Mouse (Mus musculus): Measurements from ENCODE around the gene Opcml. TPM values are rescaled to one million over a fixed set of nuclear protein-coding genes. Genes with fewer than 3 reads are reported as not detected.

The Opcml gene
- total RNA-seq, 2 experiments from 2014 or later: 365 to 394 TPM

- DNase-seq (ENCODE audit: low spot score in 2 of 2): no peak
- intact Hi-C loops (cut with DNase I): no loop called here
Observed at GRCm38 (mm10) chr9:28440192-28440795, 649.7 kb downstream of the Opcml start.

- DNase-seq (ENCODE audit: low spot score in 2 of 2): no peak
- intact Hi-C loops (cut with DNase I): no loop called here
Observed at GRCm38 (mm10) chr9:28444485-28444884, 653.9 kb downstream of the Opcml start.

- no peak for DNase-seq (ENCODE audit: low spot score in 2 of 2)
- intact Hi-C loops (cut with DNase I): no loop called here
Observed at GRCm38 (mm10) chr9:28444972-28445371, 654.4 kb downstream of the Opcml start.

- intact Hi-C loops (cut with DNase I): no loop called here
- DNase-seq (ENCODE audit: low spot score in 2 of 2): no peak
Observed at GRCm38 (mm10) chr9:28445863-28446262, 655.3 kb downstream of the Opcml start.

- intact Hi-C loops (cut with DNase I): no loop called here
- peak in 1 of 2 experiments; percentile 38 for DNase-seq (ENCODE audit: low spot score in 2 of 2)
Observed at GRCm38 (mm10) chr9:28446278-28447064, 655.9 kb downstream of the Opcml start.

GRCm38 (mm10) chr9:28452509-28452908 is 661.9 kb downstream of the Opcml start:
- intact Hi-C loops (cut with DNase I): no loop called here
- DNase-seq (ENCODE audit: low spot score in 2 of 2): no peak

GRCm38 (mm10) chr9:28453062-28453461 is 662.5 kb downstream of the Opcml start:
- intact Hi-C loops (cut with DNase I): no loop called here
- DNase-seq (ENCODE audit: low spot score in 2 of 2): no peak

- intact Hi-C loops (cut with DNase I): no loop called here
- no peak for DNase-seq (ENCODE audit: low spot score in 2 of 2)
Observed at GRCm38 (mm10) chr9:28457982-28458770, 667.6 kb downstream of the Opcml start.

- intact Hi-C loops (cut with DNase I): no loop called here
- no peak for DNase-seq (ENCODE audit: low spot score in 2 of 2)
Observed at GRCm38 (mm10) chr9:28463622-28464021, 673.0 kb downstream of the Opcml start.

- intact Hi-C loops (cut with DNase I): no loop called here
- DNase-seq (ENCODE audit: low spot score in 2 of 2): peak in 1 of 2 experiments; percentile 40
Observed at GRCm38 (mm10) chr9:28469419-28469818, 678.8 kb downstream of the Opcml start.

GRCm38 (mm10) chr9:28471501-28471900 is 680.9 kb downstream of the Opcml start:
- intact Hi-C loops (cut with DNase I): no loop called here
- DNase-seq (ENCODE audit: low spot score in 2 of 2): no peak

GRCm38 (mm10) chr9:28474586-28474985 is 684.0 kb downstream of the Opcml start:
- peak in 1 of 2 experiments; percentile 25 for DNase-seq (ENCODE audit: low spot score in 2 of 2)
- intact Hi-C loops (cut with DNase I): no loop called here

- DNase-seq (ENCODE audit: low spot score in 2 of 2): no peak
- intact Hi-C loops (cut with DNase I): no loop called here
Observed at GRCm38 (mm10) chr9:28481261-28481660, 690.7 kb downstream of the Opcml start.

GRCm38 (mm10) chr9:28488499-28488898 is 697.9 kb downstream of the Opcml start:
- DNase-seq (ENCODE audit: low spot score in 2 of 2): peak; percentile 12 to 31
- intact Hi-C loops (cut with DNase I): no loop called here

GRCm38 (mm10) chr9:28489828-28490227 is 699.3 kb downstream of the Opcml start:
- intact Hi-C loops (cut with DNase I): no loop called here
- no peak for DNase-seq (ENCODE audit: low spot score in 2 of 2)

GRCm38 (mm10) chr9:28490410-28490809 is 699.8 kb downstream of the Opcml start:
- DNase-seq (ENCODE audit: low spot score in 2 of 2): no peak
- intact Hi-C loops (cut with DNase I): no loop called here

- intact Hi-C loops (cut with DNase I): loop anchor here (10.0 kb wide), 1 partner anchor 165 kb away; no protein-coding TSS in a partner anchor
- peak; percentile 37 to 65 for DNase-seq (ENCODE audit: low spot score in 2 of 2)
Observed at GRCm38 (mm10) chr9:28499841-28500794, 709.5 kb downstream of the Opcml start.

- intact Hi-C loops (cut with DNase I): no loop called here
- peak in 1 of 2 experiments; percentile 28 for DNase-seq (ENCODE audit: low spot score in 2 of 2)
Observed at GRCm38 (mm10) chr9:28513905-28514304, 723.3 kb downstream of the Opcml start.

GRCm38 (mm10) chr9:28533191-28533590 is 742.6 kb downstream of the Opcml start:
- no peak for DNase-seq (ENCODE audit: low spot score in 2 of 2)
- intact Hi-C loops (cut with DNase I): no loop called here
